Mouse (Mus musculus) cerebellum, postnatal 14 days (tissue): Measurements from ENCODE around the gene Pex11b.
"Not testable (repeated sequence)": the region's sequence is repeated elsewhere in the genome, so short reads cannot be mapped to it uniquely, and the experiment has no call there.

ENCODE experiments used
- DNase-seq, 2 experiments: peaks; one replicate each; pipeline ENCODE4 v3.0.0; 2021; ENCODE audit warnings: mixed read lengths in 2 of 2

The Pex11b gene

GRCm38 (mm10) chr3:96629729-96630600, 5.2 kb upstream of the Pex11b start, which contains the start of gene Rbm8a:
Rbm8a (plus strand) TSS chr3:96629933.
- peak; percentile 97 to 98 for DNase-seq

- DNase-seq: no peak
Measured at GRCm38 (mm10) chr3:96632058-96632457, 3.1 kb upstream of the Pex11b start.

GRCm38 (mm10) chr3:96634015-96634414, 1.2 kb upstream of the Pex11b start:
- no peak for DNase-seq

- DNase-seq: no peak
Measured at GRCm38 (mm10) chr3:96635906-96636305, 730 bp downstream of the Pex11b start.

GRCm38 (mm10) chr3:96636448-96636847, 1.3 kb downstream of the Pex11b start:
- peak in 1 of 2 experiments; percentile 10 for DNase-seq

- peak; percentile 65 to 78 for DNase-seq
Measured at GRCm38 (mm10) chr3:96639219-96639618, 4.0 kb downstream of the Pex11b start.

GRCm38 (mm10) chr3:96645018-96645649, 10.0 kb downstream of the Pex11b start, which contains the start of gene Itga10:
Itga10 (plus strand) TSS chr3:96645584.
- peak; percentile 66 to 82 for DNase-seq

GRCm38 (mm10) chr3:96647365-96647764, 12.2 kb downstream of the Pex11b start:
- DNase-seq: no peak

- no peak for DNase-seq
Measured at GRCm38 (mm10) chr3:96660901-96661300, 25.7 kb downstream of the Pex11b start.

GRCm38 (mm10) chr3:96662731-96663316, 27.6 kb downstream of the Pex11b start:
- DNase-seq: peak; percentile 43 to 53

- DNase-seq: peak; percentile 95 to 97
Measured at GRCm38 (mm10) chr3:96663432-96664239, 28.5 kb downstream of the Pex11b start.

- not testable (repeated sequence) for DNase-seq
Measured at GRCm38 (mm10) chr3:96665732-96666363, 30.7 kb downstream of the Pex11b start.

GRCm38 (mm10) chr3:96666916-96667315, 31.7 kb downstream of the Pex11b start:
- DNase-seq: no peak

GRCm38 (mm10) chr3:96667316-96667715, 32.1 kb downstream of the Pex11b start:
- peak in 1 of 2 experiments; percentile 44 for DNase-seq

GRCm38 (mm10) chr3:96668424-96669067, 33.4 kb downstream of the Pex11b start:
- DNase-seq: no peak

GRCm38 (mm10) chr3:96669727-96670468, 34.7 kb downstream of the Pex11b start, which contains the start of gene Ankrd35:
Ankrd35 (plus strand) TSS chr3:96670131.
- DNase-seq: peak; percentile 83 to 89

GRCm38 (mm10) chr3:96671519-96671918, 36.3 kb downstream of the Pex11b start:
- no peak for DNase-seq

- no peak for DNase-seq
Measured at GRCm38 (mm10) chr3:96673514-96673913, 38.3 kb downstream of the Pex11b start.

GRCm38 (mm10) chr3:96674442-96674841, 39.3 kb downstream of the Pex11b start:
- DNase-seq: no peak

GRCm38 (mm10) chr3:96675171-96675570, 40.0 kb downstream of the Pex11b start:
- no peak for DNase-seq

GRCm38 (mm10) chr3:96675690-96676089, 40.5 kb downstream of the Pex11b start:
- no peak for DNase-seq
